Mouse (Mus musculus) erythroblast, adult 5-6 weeks (primary cell): ENCODE results near the gene Swt1. TPM values are rescaled to one million over a fixed set of nuclear protein-coding genes. Genes with fewer than 3 reads are reported as not detected.

Experiments used
- ATAC-seq: replicated peaks from 2 replicates; pipeline ENCODE4 v1.8.0; 2016; ENCODE audit warnings: moderate number of reproducible peaks, mild to moderate bottlenecking, moderate TSS enrichment, inconsistent platforms; ENCODE audit not compliant: poor library complexity, low FRiP score, severe bottlenecking
- total RNA-seq, 2 experiments: library from RNA; stranded (forward) in 1 of 2; stranded (reverse) in 1 of 2; fragments of 150-400 nt in 1 of 2; fragments of 200-764, 138-1000 nt in 1 of 2; gene quantifications; 2 replicates each; pipeline versions ENCODE4 v1.2.3 to v1.2.4; 2015 to 2017; ENCODE audit warnings: low replicate concordance in 2 of 2

The Swt1 gene
- total RNA-seq, 2 experiments from 2014 or later: 119 to 120 TPM

GRCm38 (mm10) chr1:151328341-151329097 lies 99.7 kb downstream of the Swt1 start:
- no peak for ATAC-seq

GRCm38 (mm10) chr1:151325328-151325727 lies 102.9 kb downstream of the Swt1 start:
- ATAC-seq: no peak

GRCm38 (mm10) chr1:151320408-151320807 lies 107.8 kb downstream of the Swt1 start:
- no peak for ATAC-seq

- no peak for ATAC-seq
These were observed 109.0 kb downstream of the Swt1 start for GRCm38 (mm10) chr1:151319267-151319666.

Other genes starting within 250 kb of the Swt1 start
- 2.7 and 8.6 TPM in 2 replicates for gene Gm47985, start 245.9 kb downstream of the Swt1 start, total RNA-seq (2015; ENCODE audit: low replicate concordance)
- 4.9 and 6.6 TPM in 2 replicates for gene Gm47985, start 245.9 kb downstream of the Swt1 start, total RNA-seq (2017; ENCODE audit: low replicate concordance)
- gene Gm8947, start 236.1 kb downstream of the Swt1 start, total RNA-seq (2015; ENCODE audit: low replicate concordance): 3.8 and 4.6 TPM in 2 replicates
- 2.4 and 6.8 TPM in 2 replicates for gene Gm8947, start 236.1 kb downstream of the Swt1 start, total RNA-seq (2017; ENCODE audit: low replicate concordance)
- not detected in 2 replicates for gene Gm47995, start 230.0 kb downstream of the Swt1 start, total RNA-seq (2015; ENCODE audit: low replicate concordance)
- gene Gm47995, start 230.0 kb downstream of the Swt1 start, total RNA-seq (2017; ENCODE audit: low replicate concordance): 1.4 TPM in 1 of 2 replicates, not detected in the other
- gene 3110040M04Rik, start 224.3 kb downstream of the Swt1 start, total RNA-seq (2015; ENCODE audit: low replicate concordance): not detected in 2 replicates
- gene 3110040M04Rik, start 224.3 kb downstream of the Swt1 start, total RNA-seq (2017; ENCODE audit: low replicate concordance): 2.9 TPM in 1 of 2 replicates, not detected in the other
- gene Gm47996, start 218.3 kb downstream of the Swt1 start, total RNA-seq (2015; ENCODE audit: low replicate concordance): not detected in 2 replicates
- 1.9 TPM in 1 of 2 replicates, not detected in the other for gene Gm47996, start 218.3 kb downstream of the Swt1 start, total RNA-seq (2017; ENCODE audit: low replicate concordance)
- 44.1 and 48.8 TPM in 2 replicates for gene Ivns1abp, start 84.0 kb downstream of the Swt1 start, total RNA-seq (2015; ENCODE audit: low replicate concordance)
- 49.8 and 58.1 TPM in 2 replicates for gene Ivns1abp, start 84.0 kb downstream of the Swt1 start, total RNA-seq (2017; ENCODE audit: low replicate concordance)
- 16.7 and 18.1 TPM in 2 replicates for gene Trmt1l, start 87 bp upstream of the Swt1 start, total RNA-seq (2015; ENCODE audit: low replicate concordance)
- 16.6 and 19.8 TPM in 2 replicates for gene Trmt1l, start 87 bp upstream of the Swt1 start, total RNA-seq (2017; ENCODE audit: low replicate concordance)
- 7.9 and 13.4 TPM in 2 replicates for gene Rnf2, start 72.5 kb upstream of the Swt1 start, total RNA-seq (2015; ENCODE audit: low replicate concordance)
- gene Rnf2, start 72.5 kb upstream of the Swt1 start, total RNA-seq (2017; ENCODE audit: low replicate concordance): 11.9 and 13.2 TPM in 2 replicates
- gene Fam129a, start 142.7 kb upstream of the Swt1 start, total RNA-seq (2015; ENCODE audit: low replicate concordance): 12.7 and 15.4 TPM in 2 replicates
- 10.9 and 13.3 TPM in 2 replicates for gene Fam129a, start 142.7 kb upstream of the Swt1 start, total RNA-seq (2017; ENCODE audit: low replicate concordance)